Mouse (Mus musculus) T-cell, adult 66 days (primary cell): ENCODE data around the gene Sod1. TPM values are rescaled to one million over a fixed set of nuclear protein-coding genes. Genes with fewer than 3 reads are reported as not detected.

Experiments used
- total RNA-seq, 2 experiments: library from RNA; stranded (reverse); gene quantifications; 3 replicates in 1 of 2; 4 replicates in 1 of 2; pipeline ENCODE4 v1.2.4; 2023

Gene Sod1
- total RNA-seq, result 100 to 1,000 TPM; 229 to 244 TPM

DNA sequence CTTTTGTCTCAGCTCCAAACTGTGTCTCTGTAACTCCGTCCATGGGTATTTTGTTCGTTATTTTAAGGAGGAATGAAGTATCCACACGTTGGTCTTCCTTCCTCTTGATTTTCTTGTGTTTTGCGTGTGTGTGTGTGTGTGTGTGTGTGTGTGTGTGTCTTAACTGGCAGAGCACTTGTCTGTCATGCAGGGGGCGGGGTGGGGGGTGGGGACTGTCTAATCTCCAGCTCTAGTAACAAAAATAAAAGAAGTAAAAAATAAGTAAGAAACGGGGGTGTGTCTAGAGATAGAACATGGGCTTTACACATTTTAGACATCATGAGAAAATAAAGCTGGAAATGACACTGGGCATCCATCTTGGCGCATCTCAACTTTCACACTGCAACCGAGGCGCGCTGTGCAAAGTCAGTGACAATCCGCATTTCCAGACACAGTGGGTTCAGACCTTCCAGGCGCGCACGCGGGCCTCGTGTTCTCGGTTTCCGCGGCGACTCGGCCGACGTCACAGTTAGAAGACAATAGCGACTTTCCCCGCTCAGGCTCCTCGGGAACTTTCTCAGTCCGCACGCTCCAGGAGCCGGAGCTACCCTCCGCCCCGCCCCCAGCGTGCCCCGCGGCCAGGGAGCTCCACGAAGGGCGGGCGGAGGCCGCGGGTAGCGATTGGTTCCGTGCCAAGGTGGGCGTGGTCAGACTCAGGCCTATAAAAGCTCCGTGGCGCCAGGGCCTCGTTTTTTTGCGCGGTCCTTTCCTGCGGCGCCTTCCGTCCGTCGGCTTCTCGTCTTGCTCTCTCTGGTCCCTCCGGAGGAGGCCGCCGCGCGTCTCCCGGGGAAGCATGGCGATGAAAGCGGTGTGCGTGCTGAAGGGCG is at the start of gene Sod1:
Gene Sod1, plus strand, starts transcription at position 729 of the 866 bp plus-strand sequence.

Other genes with a start within 250 kb of the Sod1 start
- gene Tiam1, start 77.0 kb upstream of the Sod1 start, total RNA-seq, result 10 to 100 TPM; 21.8 to 23.8 TPM
- gene Scaf4, start 63.7 kb downstream of the Sod1 start, total RNA-seq, result 100 to 1,000 TPM; 127 TPM
- not detected for gene Hunk, start 165.3 kb downstream of the Sod1 start, total RNA-seq